Mouse (Mus musculus): ENCODE measurements at regions not wholly inside any gene's neighbourhood (a gene's known extent, or its start where the extent isn't known, plus 50 kb on each side); places are given as distances from the start of the nearest gene placed in this dataset.
"Not testable (repeated sequence)": the region's sequence is repeated elsewhere in the genome, so short reads cannot be mapped to it uniquely, and the experiment has no call there.

GRCm38 (mm10) chr14:53487611-53488010 is 766.3 kb downstream of the Dad1 start:
- DNase-seq (ENCODE audit: low read depth in 1 of 2, low spot score in 2 of 2): not testable (repeated sequence)

DNA sequence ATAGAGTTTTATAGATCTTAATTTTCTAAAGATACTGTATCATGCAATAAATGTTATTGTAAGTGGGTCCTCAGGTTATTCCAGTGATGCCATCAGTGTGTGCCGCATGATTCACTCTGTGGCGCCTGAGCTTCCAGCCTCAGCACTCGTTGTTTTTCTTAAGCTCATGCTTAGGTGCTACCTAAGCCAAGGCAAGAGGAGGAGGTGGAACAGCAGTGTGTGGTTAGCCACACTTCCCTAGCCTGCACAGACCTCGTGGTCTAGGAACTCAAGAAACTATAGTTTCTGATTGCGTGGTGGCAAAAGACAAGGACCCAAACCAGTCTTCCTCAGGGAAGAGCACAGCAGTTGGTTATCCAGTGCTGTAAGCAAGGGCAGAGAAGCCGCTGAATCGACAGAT is 779.7 kb downstream of the Dad1 start:
- not testable (repeated sequence) for DNase-seq (ENCODE audit: low read depth in 1 of 2, low spot score in 2 of 2)

GRCm38 (mm10) chr14:53460790-53461189 is 793.1 kb downstream of the Dad1 start:
- DNase-seq (ENCODE audit: low read depth in 1 of 2, low spot score in 2 of 2): not testable (repeated sequence)

DNA sequence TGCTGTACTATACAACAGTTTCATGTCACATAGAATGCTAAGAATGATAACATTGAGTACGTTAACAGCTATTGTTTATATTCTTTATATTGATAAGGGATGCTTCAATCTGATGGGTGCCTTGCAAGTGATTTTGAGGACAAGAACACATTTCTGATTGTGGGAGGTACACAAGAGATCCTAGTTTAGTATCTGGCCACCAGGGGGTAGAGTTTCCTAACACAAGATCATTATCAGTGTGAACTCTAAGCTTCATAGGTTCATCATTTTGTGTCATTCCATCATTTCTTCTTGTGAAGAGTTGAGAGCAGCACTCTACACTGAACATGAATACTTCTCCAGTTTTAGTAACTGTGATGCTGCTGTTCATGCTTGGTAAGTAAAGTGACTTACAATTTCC is 799.9 kb downstream of the Dad1 start:
- no peak for DNase-seq (ENCODE audit: low read depth in 1 of 2, low spot score in 2 of 2)

GRCm38 (mm10) chr14:53439643-53440042 is 814.3 kb downstream of the Dad1 start:
- not testable (repeated sequence) for DNase-seq (ENCODE audit: low read depth in 1 of 2, low spot score in 2 of 2)

- DNase-seq (ENCODE audit: low read depth in 1 of 2, low spot score in 2 of 2): not testable (repeated sequence)
These were observed 823.8 kb downstream of the Dad1 start for GRCm38 (mm10) chr14:53430130-53430529.

- not testable (repeated sequence) for DNase-seq (ENCODE audit: low read depth in 1 of 2, low spot score in 2 of 2)
These were observed 825.5 kb downstream of the Dad1 start for GRCm38 (mm10) chr14:53428447-53428846.

- DNase-seq (ENCODE audit: low read depth in 1 of 2, low spot score in 2 of 2): not testable (repeated sequence)
These were observed 826.3 kb downstream of the Dad1 start for GRCm38 (mm10) chr14:53427636-53428035.

DNA sequence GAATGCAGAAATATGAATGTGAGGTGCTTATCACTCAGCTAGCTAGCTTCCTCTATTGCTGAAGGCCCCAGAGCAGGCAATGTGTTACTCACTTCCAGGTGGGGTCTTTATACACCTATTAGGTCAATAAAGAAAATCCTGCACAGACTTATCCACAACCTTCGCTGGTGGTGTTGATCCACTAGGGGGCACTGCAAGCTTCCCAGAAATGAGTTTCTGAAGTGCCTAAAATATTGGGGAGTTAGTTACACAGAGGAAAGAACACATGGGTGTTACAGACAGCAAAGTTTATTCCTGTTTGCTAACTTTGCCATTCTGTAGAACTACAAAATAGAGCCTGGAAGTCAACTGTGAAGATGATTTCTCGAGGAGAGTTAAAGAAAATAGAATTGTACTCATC is 836.9 kb downstream of the Dad1 start:
- DNase-seq (ENCODE audit: low read depth in 1 of 2, low spot score in 2 of 2): not testable (repeated sequence)

GRCm38 (mm10) chr14:53407500-53408227 is 846.2 kb downstream of the Dad1 start:
- not testable (repeated sequence) for DNase-seq (ENCODE audit: low read depth in 1 of 2, low spot score in 2 of 2)

GRCm38 (mm10) chr14:53390307-53390706 is 863.6 kb downstream of the Dad1 start:
- not testable (repeated sequence) for DNase-seq (ENCODE audit: low read depth in 1 of 2, low spot score in 2 of 2)

GRCm38 (mm10) chr14:53374591-53374990 is 879.0 kb upstream of the Olfr1507 start:
- not testable (repeated sequence) for DNase-seq (ENCODE audit: low read depth in 1 of 2, low spot score in 2 of 2)

DNA sequence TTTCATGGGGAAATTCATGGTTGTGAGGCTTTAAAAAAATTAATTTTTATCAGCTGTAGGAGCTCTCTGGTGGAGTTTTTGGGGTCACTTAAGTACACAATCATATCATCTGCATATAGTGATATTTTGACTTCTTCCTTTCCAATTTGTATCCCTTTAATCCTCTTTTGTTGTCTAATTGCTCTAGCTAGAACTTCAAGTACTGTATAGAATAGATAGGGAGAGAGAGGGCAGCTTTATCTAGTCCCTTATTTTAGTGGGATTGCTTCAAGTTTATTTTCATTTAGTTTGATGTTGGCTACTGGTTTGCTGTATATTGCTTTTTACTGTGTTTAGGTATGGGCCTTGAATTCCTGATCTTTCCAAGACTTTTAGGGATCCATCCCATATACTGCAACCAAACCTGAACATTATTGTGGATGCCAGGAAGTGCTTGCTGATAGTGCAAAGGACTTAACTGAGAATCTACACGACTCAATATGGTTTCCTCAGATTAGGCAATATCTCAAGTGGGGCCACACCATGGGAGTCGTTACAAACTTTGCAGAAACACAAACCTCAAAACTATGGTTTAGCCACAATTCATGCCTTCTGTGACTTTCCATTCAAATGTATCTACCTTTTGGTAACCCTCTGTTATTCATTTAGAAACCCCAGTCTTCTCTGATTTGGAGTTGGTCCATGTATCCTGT is 878.4 kb upstream of the Olfr1507 start:
- not testable (repeated sequence) for DNase-seq (ENCODE audit: low read depth in 1 of 2, low spot score in 2 of 2)

- no peak for DNase-seq (ENCODE audit: low read depth in 1 of 2, low spot score in 2 of 2)
These were observed 874.2 kb upstream of the Olfr1507 start for GRCm38 (mm10) chr14:53369776-53370175.

DNA sequence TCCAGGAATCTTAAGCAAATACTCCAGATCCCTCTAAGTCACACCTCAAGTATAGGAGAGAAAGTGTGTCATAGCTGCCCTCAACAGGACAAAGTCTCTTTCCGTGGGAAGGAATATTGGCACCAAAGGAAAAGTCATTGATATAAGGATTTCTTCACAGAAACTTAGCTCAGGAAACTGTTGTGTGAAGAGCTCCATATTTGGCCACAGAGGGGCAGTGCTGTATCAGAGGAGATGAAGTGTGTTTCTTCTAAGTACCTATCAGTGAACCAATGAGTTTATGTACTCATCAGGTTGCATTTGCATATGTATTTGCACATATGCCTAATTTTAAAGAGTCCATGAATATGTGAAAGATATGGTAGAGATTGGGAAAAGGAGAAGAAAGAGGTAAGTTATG is 871.9 kb upstream of the Olfr1507 start:
- not testable (repeated sequence) for DNase-seq (ENCODE audit: low read depth in 1 of 2, low spot score in 2 of 2)

- DNase-seq (ENCODE audit: low read depth in 1 of 2, low spot score in 2 of 2): not testable (repeated sequence)
These were observed 868.4 kb upstream of the Olfr1507 start for GRCm38 (mm10) chr14:53363995-53364394.

- not testable (repeated sequence) for DNase-seq (ENCODE audit: low read depth in 1 of 2, low spot score in 2 of 2)
These were observed 866.5 kb upstream of the Olfr1507 start for GRCm38 (mm10) chr14:53362054-53362453.

DNA sequence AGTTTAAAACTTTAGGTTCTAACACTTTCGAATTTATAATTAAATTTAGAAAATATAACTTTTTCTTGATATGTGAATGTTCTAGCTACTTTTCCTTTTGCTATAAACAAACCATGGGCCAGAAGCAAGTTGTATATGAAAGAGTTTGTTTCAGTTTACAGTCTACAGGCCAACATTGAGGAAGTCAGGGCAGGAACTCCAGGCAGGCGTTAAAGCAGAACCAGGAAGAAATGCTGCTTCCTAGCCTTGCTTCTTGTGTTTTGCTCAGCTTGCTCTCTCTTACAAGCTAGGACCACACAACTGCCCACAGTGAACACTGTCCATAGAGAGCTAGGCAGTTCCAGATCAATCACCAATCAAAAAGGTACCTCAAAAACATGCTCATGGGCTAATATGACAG is 861.9 kb upstream of the Olfr1507 start:
- DNase-seq (ENCODE audit: low read depth in 1 of 2, low spot score in 2 of 2): not testable (repeated sequence)

GRCm38 (mm10) chr14:53356783-53357182 is 861.2 kb upstream of the Olfr1507 start:
- not testable (repeated sequence) for DNase-seq (ENCODE audit: low read depth in 1 of 2, low spot score in 2 of 2)

DNA sequence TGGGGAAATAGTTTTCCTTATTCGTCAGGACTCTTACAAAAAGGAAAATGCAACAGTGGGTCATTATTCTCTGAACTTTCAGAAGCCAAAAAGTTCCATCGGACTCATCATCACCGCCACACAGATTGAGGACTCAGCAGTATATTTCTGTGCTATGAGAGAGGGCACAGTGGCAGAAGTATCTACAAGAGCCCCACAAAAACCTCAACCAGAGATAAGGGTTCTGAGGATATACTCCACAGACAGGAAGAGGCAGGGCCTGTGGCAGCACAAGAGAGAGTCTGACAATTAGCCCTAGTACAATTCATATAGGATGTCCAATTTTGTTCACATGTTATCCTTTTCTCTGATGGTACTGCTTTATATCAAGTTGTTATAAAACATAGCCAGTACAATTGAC is 855.9 kb upstream of the Olfr1507 start:
- DNase-seq (ENCODE audit: low read depth in 1 of 2, low spot score in 2 of 2): not testable (repeated sequence)

GRCm38 (mm10) chr14:53350780-53351179 is 855.2 kb upstream of the Olfr1507 start:
- not testable (repeated sequence) for DNase-seq (ENCODE audit: low read depth in 1 of 2, low spot score in 2 of 2)

GRCm38 (mm10) chr14:53349111-53349510 is 853.6 kb upstream of the Olfr1507 start:
- DNase-seq (ENCODE audit: low read depth in 1 of 2, low spot score in 2 of 2): not testable (repeated sequence)
